Mouse (Mus musculus) yolk sac, embryonic 10.5 days (tissue): ENCODE data around the gene Gm17018.

ENCODE experiments used
- DNase-seq: peaks from one replicate; pipeline ENCODE4 v3.0.0-alpha.2; 2017; ENCODE audit warnings: low spot score

The Gm17018 gene

DNA sequence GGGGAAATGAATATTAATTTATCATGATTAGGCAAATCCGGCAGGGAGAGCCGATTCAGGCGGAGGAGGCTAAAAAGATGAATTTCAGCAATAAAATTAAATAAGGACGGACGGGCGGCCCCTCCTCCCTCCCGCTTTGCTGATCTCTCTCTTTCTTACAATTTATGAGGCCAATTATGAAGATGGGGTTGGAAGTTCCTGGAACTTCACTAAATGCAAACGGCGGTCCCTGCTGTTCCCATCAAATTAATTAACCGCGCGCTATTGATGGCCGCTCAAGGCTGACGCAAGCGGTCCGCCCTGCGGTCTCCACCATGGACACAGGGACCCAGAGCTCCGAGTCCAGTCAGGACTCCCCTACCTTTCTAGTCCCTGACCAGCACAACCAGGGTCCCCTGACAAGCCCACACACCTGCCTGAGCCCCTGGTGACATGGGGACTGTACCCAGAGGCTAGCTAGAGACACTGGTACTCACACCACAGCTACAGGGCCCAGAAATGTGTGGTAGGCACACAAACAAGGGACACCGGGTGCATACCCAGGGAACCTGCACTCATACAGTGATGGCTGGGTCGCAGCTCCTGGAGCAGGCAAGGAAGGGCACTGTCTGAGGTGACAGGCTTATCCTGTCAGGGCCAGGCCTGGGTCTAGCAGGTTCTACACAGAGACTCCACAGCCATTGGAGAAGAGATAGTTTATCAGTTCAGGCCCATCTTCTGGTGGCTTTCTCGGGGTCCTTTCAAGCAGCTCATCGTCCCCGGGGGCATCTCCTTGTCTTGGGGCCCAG lies 11.1 kb upstream of the Gm17018 start:
- no peak for DNase-seq

DNA sequence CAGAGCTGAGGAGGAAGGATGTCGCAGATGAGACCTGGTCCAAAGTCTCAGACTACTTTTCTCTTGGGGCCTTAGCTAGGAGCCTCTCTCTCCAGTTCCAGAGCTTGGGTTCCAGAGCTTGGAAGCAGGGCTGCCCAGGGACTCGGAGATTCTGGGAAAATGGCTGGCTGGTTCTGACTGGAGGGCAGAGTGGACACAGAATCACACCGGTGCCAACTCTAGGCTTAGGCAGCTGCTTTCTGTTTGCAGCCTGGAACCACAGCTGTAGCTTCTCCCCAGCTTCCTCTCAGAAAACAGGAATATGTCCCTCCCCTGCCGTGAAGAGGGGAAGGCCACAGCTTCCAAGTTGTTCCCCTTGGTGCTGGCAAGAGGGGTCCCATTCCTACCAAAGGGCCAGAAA lies 10.5 kb upstream of the Gm17018 start:
- DNase-seq, result no peak

DNA sequence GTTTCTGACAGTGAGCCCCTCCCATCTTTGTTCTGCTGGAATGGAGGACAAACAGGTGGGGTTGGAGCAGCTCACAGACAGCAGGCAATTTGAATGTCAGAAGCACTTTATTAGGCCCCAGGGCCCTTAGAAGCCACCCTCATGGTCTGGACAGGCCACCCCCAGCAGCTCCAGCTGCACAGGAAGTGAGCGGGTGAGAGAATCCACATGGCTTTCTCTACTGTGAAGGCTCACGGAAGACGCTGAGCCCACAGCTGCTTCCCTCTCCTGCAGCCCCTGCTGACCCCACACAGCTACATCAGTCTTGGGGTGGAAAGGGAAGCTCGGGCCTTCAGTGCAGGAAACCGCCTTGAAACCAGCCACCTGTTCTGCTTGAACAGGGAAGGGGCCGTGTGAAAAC lies 8.2 kb upstream of the Gm17018 start:
- DNase-seq, result no peak

DNA sequence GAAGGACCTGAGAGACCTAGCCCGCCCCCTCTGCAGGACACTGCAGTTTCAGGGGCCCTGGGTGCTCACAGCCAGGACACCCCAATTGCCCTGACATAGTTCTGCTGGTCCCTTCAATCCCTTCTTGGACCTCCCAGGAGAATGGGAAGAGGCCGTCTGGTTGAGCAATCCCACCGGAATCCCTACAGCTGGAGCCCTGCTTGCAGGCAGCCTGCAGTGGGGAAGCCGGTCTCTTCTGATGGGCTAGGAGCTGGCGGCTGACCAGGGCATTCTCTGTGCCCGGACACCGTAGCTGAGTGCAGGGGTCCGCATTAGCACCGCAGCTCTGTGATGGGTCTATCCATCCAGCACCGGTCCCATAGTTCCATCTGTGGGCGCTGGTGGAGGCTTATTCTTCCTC lies 6.3 kb upstream of the Gm17018 start:
- DNase-seq, result no peak

DNA sequence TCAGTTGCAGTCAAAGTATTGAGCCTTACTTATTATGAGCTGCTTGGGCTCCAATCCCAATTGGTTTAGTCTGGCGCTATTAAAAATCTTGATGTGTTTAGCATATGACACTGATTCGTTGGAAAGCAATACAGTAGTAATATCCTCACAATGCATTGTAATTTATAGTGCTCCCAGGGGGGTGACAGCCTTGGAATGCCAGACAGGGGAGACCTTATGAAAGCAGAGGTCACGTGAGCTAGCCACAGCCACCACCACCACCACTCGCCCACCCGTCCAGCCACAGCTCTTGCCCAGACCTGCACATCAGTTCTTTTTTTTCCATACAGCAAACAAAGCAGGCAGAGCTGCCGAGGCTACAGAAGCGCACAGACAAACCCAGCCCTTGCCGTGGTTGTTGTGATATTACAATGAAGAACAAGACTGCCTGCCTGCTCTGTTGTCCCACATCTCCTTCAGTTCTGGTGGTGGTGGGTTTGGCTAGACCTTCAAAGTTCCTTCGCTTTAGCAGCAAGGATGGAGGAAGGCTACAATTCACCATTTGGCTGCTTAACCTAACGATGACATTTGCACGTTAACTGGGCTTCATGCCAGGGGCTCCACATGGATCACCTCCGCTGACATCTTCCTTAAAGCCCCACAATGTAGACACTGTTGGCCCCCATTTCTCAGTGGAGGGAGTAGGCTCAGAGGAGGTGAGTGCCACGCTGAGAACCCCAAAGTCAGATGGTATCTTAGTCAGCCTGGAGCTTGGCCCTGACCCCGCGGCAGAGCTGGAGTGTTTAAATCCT lies 5.7 kb downstream of the Gm17018 start:
- no peak for DNase-seq

DNA sequence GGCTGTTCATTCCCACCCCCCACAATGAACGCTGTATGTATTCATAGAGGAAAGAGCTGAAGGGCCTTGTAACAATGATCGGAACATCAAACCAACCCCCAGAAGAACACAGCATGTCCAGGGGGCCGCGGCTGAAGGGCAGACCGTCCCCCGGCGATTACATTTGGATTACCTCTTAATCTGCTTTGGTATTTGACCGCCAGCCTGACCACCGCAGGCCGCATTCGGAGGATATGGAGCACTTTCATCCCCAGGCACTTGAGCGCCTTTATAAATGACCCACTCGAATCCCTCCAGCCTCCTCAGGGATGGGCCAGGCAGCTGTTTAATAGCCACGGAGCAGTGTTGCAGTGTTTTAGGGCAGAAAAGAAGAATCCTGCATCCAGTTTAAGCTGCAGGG lies 7.0 kb downstream of the Gm17018 start:
- no peak for DNase-seq

DNA sequence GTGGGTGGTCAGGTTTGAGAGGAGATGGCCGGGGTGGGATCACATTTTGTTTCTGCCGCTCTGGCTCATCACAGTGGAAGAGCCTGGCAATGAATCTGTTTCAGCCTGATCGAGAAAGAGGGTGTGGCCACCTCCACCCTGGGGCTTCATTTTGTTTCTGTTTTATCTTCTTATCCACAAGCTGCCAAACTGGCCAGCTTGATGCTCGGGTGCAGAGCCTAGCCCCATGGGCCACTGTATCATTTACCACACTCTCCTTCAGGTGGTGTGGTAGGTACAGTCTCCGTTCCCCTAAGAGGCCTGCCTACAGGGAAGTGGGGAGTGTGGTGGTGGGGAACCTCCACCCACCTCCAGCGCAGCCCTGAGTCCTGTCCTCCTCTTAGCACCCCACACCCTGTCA lies 12.6 kb downstream of the Gm17018 start:
- DNase-seq, result no peak

DNA sequence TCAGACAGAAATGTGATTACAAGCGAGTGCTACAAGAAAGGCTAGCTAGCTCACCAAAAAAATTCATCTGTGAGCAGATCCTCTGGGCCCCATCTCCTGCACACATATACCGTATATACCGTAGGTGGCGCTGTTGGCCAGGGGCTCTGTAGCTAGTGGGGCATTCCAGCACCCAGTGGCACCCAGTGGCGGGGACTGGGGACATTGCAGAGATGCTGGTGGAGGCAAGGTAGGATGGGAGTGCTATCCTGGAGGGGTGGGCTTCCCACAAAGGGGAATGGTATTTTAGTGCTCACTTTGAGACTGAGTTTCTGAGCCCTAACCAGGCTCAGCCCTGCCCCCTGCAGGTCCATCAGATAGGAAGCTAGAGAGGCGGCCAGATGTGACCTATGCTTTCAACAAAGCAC lies 13.4 kb downstream of the Gm17018 start:
- DNase-seq, result peak; percentile 58

DNA sequence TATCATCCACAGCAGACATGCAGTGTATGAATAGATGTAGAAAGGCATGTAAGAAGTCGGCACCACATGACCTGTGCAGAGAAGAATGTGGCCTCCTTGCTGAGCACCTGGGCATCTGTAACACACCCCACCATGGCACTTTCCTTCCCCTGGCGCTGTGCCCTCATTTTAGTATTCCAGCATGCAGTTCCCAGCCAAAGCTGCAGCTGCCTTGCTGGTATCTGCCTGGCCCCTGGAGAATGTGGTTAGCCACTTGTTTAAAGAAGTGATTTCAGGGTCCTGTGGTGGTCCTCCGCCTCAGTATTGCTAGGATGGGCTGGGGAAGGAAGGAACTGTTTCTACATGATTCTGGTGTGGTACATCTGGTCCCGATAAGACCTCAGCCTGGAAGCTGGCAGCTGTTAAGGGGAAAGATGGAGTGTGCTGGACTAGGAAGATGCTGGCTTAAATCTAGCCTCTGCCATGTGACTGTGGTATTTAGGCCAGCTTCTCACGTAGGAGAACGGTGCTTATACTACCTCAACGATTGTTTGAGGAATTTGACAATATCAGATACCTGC lies 14.0 kb downstream of the Gm17018 start:
- DNase-seq, result no peak

DNA sequence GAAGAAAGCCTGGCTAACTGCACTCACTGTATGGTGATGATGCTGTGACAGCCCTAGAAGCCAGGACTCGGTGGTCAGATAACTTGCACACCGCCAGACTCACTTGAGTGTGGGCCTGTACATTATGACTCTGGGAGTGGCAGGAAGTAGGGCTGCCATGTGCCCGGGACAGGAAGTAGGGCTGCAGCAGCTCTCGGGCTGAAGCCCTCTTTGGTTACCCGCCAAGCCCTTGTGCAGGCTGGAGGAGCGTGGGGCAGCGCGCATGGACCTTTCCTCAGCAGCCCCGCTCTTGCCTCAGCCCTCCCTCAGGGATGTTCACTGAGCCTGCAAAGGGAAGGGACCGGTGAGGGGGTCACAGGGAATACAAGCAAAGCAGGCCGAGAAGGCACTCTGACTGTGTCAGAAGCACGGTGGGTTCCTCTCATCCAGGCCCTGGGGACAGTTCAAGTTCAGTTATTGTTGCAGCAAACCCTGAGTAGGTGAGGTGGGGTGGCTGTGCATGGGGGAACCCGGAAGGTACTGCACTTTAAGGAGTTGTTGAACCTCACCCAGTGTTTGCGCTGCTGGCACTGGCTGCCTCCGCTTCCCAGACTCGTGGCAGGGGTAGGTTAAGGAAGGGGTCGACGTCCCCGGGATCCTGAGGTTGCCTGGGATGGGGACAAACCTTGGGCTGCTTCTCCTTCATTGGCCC lies 14.7 kb downstream of the Gm17018 start:
- DNase-seq, result no peak

DNA sequence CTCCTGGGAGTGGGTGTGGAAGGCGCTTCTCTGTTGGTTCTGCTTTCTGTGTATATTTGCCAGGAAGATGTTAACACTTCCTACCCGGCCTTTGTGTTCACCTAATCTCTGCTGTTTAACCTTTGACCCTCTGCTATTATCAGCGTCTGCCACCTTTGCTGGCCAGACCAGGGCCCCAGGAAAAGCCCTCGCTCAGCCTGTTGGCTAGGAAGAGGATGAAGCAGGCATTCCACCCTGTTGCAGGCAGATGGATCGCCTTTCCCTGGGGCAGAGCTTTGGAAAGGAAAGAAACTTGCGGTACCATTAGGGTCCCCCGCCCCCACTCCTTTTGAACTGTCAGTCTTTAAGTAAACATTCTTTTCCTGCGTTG lies 15.2 kb downstream of the Gm17018 start:
- DNase-seq, result peak; percentile 82

DNA sequence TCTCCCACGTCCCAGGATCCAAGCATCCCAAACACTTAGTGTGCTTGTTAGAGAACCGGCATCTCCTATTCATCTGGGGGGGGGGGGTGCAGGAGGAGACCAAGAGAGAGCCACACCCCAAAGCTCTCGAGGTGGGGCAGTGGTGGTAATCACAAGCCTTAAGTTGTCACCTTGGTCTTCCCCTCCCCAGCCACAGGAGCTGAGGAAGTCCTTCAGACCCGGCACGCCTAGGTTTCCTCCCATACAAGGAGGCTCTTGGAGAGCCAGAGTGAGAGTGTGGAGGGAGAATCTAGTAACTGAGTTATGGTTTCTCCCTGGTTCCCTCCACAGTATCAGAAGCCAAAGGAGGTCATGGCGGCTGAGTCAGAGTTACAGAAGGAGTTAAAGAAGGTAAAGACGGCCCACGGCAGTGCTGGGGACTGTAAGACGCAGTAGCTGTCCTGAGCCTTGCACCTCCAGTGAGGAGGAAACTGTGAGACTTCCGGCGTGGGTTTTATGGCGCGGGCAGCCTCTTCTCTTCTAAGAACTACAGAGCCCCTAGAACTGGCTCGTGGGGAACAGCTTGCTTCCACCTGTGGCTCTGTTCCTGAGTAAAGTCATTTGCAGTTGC lies 16.8 kb downstream of the Gm17018 start:
- no peak for DNase-seq

DNA sequence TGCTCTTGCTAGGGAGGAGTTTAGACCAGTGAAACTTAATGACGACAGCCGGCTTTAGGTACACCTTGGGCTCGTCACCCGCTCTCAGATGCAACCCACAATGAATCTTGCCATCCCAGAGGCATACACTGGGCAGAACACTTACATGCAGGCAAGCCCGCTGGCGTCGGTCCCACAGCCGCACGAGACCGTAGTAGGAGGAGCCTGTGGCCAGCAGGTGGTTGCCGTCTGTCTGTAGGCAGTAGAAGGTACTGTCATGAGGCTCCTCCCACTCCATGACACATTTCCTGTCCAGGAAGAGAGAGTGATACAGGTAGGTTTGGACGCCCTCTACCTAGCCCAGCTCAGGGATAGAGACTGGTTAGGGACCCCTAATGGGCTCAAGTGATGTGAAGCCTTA lies 18.6 kb downstream of the Gm17018 start:
- no peak for DNase-seq

DNA sequence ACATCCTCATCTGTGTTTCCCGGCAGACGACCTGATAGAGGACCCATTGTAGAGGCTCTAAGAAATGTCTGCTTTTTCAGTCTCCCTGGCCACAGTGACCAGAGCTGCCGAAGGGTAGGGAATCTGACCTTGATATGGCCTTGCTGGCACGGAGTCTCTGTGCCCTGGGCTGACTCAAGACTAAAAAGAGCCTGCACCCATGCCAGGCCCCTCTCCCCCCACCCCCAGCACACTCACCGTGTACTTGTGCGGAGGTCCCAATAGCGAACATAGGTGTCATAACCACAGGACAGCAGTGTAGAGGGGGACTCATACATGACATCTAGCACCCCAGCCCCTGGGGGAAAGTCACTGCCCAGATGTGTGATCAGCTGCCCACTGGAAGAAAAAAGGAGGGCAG lies 19.0 kb downstream of the Gm17018 start:
- no peak for DNase-seq

DNA sequence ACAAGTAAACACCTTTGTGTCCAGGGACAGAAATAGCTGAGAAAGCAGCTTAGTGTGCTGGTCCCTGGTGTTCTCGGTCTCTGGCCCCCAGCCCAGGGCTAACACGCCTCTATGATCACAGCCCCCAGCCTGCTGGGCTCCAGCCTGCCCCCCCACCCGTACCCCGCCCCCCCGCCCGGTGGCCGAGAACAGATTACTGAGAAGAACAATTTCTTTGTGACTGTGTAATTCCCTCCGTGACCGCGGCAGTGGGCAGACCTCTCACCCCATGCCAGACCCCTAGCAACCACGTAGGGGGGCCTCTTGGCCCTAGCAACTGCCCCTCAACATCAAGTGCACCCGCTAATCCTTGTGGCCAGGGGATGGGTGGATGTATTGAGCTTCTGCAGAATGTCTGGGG lies 19.8 kb downstream of the Gm17018 start:
- DNase-seq, result no peak

DNA sequence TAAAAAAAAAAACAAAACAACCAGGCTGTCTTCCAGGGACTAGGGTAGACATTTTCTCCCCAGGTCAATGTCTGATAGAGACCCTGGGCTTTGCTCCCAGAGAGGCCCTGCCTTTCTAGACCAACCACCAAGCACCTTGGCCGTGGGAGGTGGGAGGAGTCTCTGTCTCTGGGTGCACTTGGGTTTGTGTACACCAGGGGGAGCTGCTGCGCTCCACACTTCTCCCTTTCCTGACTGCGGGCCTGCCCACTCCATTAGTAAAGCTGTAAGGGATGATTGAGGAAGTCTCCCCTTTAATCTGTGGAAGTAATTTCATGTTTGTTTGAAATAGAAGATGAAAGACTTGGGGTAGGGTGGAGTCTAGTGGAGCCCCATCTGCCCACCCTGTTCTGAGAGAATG lies 20.8 kb downstream of the Gm17018 start:
- DNase-seq, result peak; percentile 22

DNA sequence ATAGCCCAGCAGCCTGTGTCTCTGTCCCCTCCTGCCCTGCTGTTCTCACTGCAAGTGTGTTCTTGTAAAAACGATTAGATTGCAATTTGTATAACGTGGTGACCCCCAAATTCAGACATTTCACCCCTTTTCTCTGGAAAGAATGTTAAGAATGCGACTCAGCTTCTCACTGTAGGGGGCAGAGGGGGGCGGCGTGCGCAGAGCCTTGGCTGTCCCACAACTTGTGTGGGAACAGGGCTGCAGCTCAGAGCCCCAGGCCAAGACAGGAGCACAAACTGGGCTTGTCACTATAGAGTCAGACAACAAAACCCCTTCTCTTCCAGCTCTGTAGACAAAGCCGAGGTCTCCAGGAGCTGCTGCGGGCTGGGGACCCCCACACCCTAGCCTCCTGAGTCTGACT lies 21.7 kb downstream of the Gm17018 start:
- DNase-seq, result no peak

DNA sequence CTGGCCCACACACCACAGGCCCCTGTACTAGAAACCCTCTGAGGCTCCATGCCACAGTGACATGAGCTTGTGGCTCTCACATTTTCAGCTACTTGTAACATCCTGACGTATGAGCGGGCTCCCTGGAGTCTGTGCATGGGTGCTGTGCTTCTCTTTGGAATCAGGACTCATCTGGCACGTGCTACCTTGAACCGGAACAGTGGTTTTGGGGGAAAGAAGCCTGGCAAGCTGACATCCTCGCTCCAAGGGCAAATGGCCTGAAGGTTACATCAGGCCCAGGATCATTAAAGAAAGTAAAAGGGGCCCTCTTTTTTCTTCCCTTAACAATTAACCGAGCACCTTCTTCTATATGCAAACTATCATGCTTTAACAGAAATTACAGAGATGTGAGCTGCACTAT lies 22.7 kb downstream of the Gm17018 start:
- DNase-seq, result no peak

DNA sequence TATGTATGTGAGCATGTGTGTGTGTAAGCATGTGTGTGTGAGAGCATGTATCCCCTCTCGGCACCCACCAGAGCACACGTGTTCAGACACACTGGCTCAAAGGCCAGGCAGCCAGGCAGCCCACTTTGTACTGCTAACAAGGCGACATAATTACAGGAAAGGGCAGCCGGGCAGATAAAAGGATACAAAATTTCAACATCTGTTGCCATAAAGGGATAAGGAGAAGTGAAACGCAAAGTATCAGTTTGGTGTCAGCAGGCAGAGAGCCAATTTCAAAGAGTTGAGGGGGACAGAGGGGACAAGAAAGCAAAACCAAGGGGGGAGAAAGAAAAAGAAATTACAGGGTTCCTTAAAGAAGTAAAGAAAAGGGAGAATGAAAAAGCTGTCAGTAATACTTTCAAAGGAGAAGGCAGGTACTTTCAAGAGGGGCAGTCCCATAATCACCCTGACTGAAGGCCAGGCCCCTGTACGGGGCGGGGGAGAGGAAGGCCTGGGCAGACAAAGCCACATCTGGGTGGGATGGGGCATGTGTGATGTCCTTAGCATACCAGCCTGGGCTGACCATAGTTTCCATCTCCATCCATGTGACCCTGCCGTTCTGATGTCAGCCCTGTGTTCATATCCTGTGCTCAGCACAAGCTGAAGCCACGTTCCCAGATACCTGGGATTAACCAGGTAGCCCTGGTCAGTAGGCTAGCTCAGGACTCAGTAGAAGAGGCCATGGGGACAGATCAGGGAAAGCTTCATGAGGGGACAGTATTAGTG lies 24.6 kb downstream of the Gm17018 start:
- no peak for DNase-seq

DNA sequence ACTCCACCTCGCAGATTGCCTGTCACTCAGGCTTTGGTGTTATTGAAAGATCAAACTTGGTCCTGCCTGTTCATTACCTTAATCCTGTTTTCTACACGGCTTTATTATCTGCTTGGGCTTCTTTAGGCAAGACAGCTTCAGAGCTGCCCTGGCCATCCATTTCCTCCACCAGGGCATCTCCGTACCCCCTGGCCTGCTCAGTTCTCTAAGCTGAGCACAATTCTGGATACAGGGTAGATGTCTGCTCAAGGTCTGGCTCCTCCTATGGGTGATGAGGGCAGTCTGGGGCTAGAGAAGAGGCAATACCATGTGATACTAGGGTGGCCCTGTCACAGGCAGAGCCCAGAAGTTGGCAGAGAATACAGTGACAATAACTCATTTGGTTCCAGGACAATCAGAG lies 26.4 kb downstream of the Gm17018 start:
- DNase-seq, result no peak

DNA sequence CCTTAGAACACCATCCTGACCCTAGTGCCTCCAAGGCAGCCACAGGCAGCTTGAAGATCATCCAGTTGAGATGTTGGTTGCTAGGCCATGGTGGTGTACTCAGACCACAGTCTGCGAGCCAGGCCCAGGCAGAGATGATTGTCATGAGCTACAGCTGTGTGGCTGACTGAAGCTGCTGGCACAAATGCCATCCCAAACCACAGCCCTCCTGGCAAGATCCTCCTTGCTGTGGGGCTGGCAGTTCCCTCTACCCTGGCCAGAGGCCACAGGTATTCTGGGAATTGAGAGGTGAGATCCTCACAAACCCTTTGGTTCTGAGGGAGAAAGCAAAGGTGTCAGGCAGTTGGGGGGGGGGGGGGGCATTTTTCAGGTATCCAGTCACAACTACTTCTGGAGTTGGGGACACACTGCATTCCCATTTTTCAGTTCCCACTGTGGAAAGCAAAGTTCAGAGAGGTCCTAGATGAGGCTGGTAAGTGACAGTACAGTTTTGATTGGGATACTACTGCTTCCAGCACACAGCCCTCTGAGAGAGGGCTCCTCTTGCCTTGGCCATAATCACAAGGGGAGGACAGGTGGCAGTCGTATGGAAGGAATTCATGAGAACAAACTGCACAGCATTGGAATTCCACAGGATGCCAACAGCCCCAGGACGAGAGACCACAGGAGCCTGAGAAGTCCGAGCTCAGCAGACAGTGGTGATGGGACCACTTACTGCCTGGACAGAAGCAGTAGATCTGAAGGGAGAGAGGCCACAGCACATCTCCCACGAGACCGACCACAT lies 27.3 kb downstream of the Gm17018 start:
- no peak for DNase-seq
